Mouse (Mus musculus) midbrain, embryonic 14.5 days (tissue): Measurements from ENCODE around the gene Zfp704. TPM values are rescaled to one million over a fixed set of nuclear protein-coding genes. Genes with fewer than 3 reads are reported as not detected.

Experiments
- ATAC-seq: fragments of 200-750 bp; cut with Nextera tagmentation; 2 replicates; pipeline ENCODE4 v1.8.0; 2017; ENCODE audit warnings: moderate number of reproducible peaks, moderate library complexity; ENCODE audit not compliant: low FRiP score, low TSS enrichment
- DNase-seq: peaks from one replicate; pipeline ENCODE4 v3.0.0-alpha.2; 2015
- H3K27ac ChIP-seq: fragments of 300-500 bp; sonication (generic); replicated peaks from 2 replicates; pipeline ENCODE4 v1.5.1; 2014; ENCODE audit warnings: mild to moderate bottlenecking, low read depth, low read length, moderate library complexity
- H3K27me3 ChIP-seq: fragments of 300-500 bp; sonication (generic); 2 replicates; pipeline ENCODE4 v1.6.1; 2014; ENCODE audit warnings: low read length, control low read depth, mixed read lengths; ENCODE audit not compliant: control insufficient read depth, insufficient read depth
- H3K36me3 ChIP-seq: fragments of 300-500 bp; sonication (generic); 2 replicates; pipeline ENCODE4 v1.6.1; 2014; ENCODE audit warnings: low read length, control low read depth; ENCODE audit not compliant: control insufficient read depth, insufficient read depth
- H3K4me1 ChIP-seq: fragments of 300-500 bp; sonication (generic); 2 replicates; pipeline ENCODE4 v1.6.1; 2014; ENCODE audit warnings: mild to moderate bottlenecking, antibody characterized with exemption, low read length, control low read depth; ENCODE audit not compliant: control insufficient read depth, insufficient read depth
- H3K4me2 ChIP-seq: fragments of 300-500 bp; sonication (generic); 2 replicates; pipeline ENCODE4 v1.6.1; 2014; ENCODE audit warnings: mild to moderate bottlenecking, low read length, moderate library complexity
- H3K4me3 ChIP-seq: fragments of 300-500 bp; sonication (generic); replicated peaks from 2 replicates; pipeline ENCODE4 v1.5.1; 2014; ENCODE audit warnings: low read depth, low read length
- H3K9ac ChIP-seq: fragments of 300-500 bp; sonication (generic); replicated peaks from 2 replicates; pipeline ENCODE4 v1.6.1; 2014; ENCODE audit warnings: mild to moderate bottlenecking, low read length, moderate library complexity
- H3K9me3 ChIP-seq: fragments of 300-500 bp; sonication (generic); 2 replicates; pipeline ENCODE4 v1.6.1; 2016; ENCODE audit warnings: low read length, control low read depth, mixed read lengths; ENCODE audit not compliant: control insufficient read depth
- WGBS: fragments of 180-500 bp; shearing (Covaris S2); extraction: QIAGEN DNeasy Blood & Tissue Kit; methylation state at CpG from one replicate; pipeline ENCODE4 v1.1.7; 2014; 5-methylcytosine and 5-hydroxymethylcytosine counted together
- polyA plus RNA-seq: library from polyadenylated mRNA; unstranded; fragments of >200 nt; fragmentation: Nextera tagmentation; extraction: Ambion mirVana; gene quantifications from 2 replicates; pipeline ENCODE4 v1.2.1, GENCODE M21; 2014

The Zfp704 gene
- polyA plus RNA-seq, 1 experiment from 2014 or later, result 14.8 TPM

- Histone ChIP-seq H3K4me2 (no peak overlapping the region), H3K36me3 (no peaks in the 10 kb centered on the region), H3K4me1 (no peaks in the 10 kb centered on the region), H3K9ac (no peak overlapping the region), H3K9me3 (no peaks in the 10 kb centered on the region), H3K27ac (no peak overlapping the region), H3K4me3 (no peak overlapping the region), H3K27me3 (no peaks in the 10 kb centered on the region)
- no peak for ATAC-seq
- 84% methylated on average over 6 of the region's 6 CpGs for WGBS
- no peak for DNase-seq
Measured at GRCm38 (mm10) chr3:9481358-9481757, 128.5 kb downstream of the Zfp704 start.

GRCm38 (mm10) chr3:9480936-9481335 lies 128.9 kb downstream of the Zfp704 start:
- no peaks in the 10 kb centered on the region for H3K36me3 ChIP-seq
- no peak for DNase-seq
- no peak overlapping the region for H3K4me2 ChIP-seq
- ATAC-seq, result no peak
- H3K27me3 ChIP-seq, result no peaks in the 10 kb centered on the region
- no peaks in the 10 kb centered on the region for H3K4me1 ChIP-seq
- no peak overlapping the region for H3K9ac ChIP-seq
- 90% methylated on average over 5 of the region's 5 CpGs for WGBS
- H3K4me3 ChIP-seq, result no peak overlapping the region
- H3K27ac ChIP-seq, result no peak overlapping the region
- no peaks in the 10 kb centered on the region for H3K9me3 ChIP-seq

GRCm38 (mm10) chr3:9477386-9477785 lies 132.5 kb downstream of the Zfp704 start:
- no peaks in the 10 kb centered on the region for H3K27me3 ChIP-seq
- no peak overlapping the region for H3K9ac ChIP-seq
- no peaks in the 10 kb centered on the region for H3K4me1 ChIP-seq
- no peak for DNase-seq
- H3K4me2 ChIP-seq, result no peak overlapping the region
- ATAC-seq, result no peak
- no peak overlapping the region for H3K27ac ChIP-seq
- WGBS, result 78% methylated on average over 2 of the region's 2 CpGs
- H3K4me3 ChIP-seq, result no peak overlapping the region
- H3K36me3 ChIP-seq, result no peaks in the 10 kb centered on the region
- no peaks in the 10 kb centered on the region for H3K9me3 ChIP-seq

- no peak overlapping the region for H3K4me3 ChIP-seq
- H3K27me3 ChIP-seq, result no peaks in the 10 kb centered on the region
- no peaks in the 10 kb centered on the region for H3K36me3 ChIP-seq
- no peak overlapping the region for H3K9ac ChIP-seq
- no peak for DNase-seq
- H3K27ac ChIP-seq, result no peak overlapping the region
- no peak for ATAC-seq
- H3K4me1 ChIP-seq, result no peaks in the 10 kb centered on the region
- no peaks in the 10 kb centered on the region for H3K9me3 ChIP-seq
- 93% methylated on average over 3 of the region's 3 CpGs for WGBS
- H3K4me2 ChIP-seq, result no peak overlapping the region
Measured at GRCm38 (mm10) chr3:9476336-9476735, 133.5 kb downstream of the Zfp704 start.

GRCm38 (mm10) chr3:9475501-9475900 lies 134.4 kb downstream of the Zfp704 start:
- no peaks in the 10 kb centered on the region for H3K4me1 ChIP-seq
- no peak for DNase-seq
- H3K27ac ChIP-seq, result no peak overlapping the region
- H3K27me3 ChIP-seq, result no peaks in the 10 kb centered on the region
- H3K4me2 ChIP-seq, result no peak overlapping the region
- ATAC-seq, result no peak
- no peaks in the 10 kb centered on the region for H3K9me3 ChIP-seq
- H3K4me3 ChIP-seq, result no peak overlapping the region
- no peak overlapping the region for H3K9ac ChIP-seq
- 88% methylated on average over 5 of the region's 5 CpGs for WGBS
- 0 out of 2 replicates have a peak, but pooled peaks cover 4% of the 10 kb centered on the region for H3K36me3 ChIP-seq

GRCm38 (mm10) chr3:9474331-9474730 lies 135.6 kb downstream of the Zfp704 start:
- no peak overlapping the region for H3K9ac ChIP-seq
- H3K27me3 ChIP-seq, result no peaks in the 10 kb centered on the region
- DNase-seq, result no peak
- H3K4me1 ChIP-seq, result no peaks in the 10 kb centered on the region
- no peaks in the 10 kb centered on the region for H3K9me3 ChIP-seq
- no peak overlapping the region for H3K4me2 ChIP-seq
- WGBS, result 93% methylated on average over 6 of the region's 6 CpGs
- no peak for ATAC-seq
- no peak overlapping the region for H3K4me3 ChIP-seq
- 0 out of 2 replicates have a peak, but pooled peaks cover 4% of the 10 kb centered on the region for H3K36me3 ChIP-seq
- no peak overlapping the region for H3K27ac ChIP-seq

GRCm38 (mm10) chr3:9466287-9466686 lies 143.6 kb downstream of the Zfp704 start:
- H3K9ac ChIP-seq, result no peak overlapping the region
- 47% methylated on average over 3 of the region's 3 CpGs for WGBS
- H3K4me3 ChIP-seq, result no peak overlapping the region
- no peak overlapping the region for H3K4me2 ChIP-seq
- DNase-seq (peak; percentile 83), ATAC-seq (0 out of 2 replicates have a peak, but pooled peaks have one; percentile 34)
- 0 out of 2 replicates have a peak, but pooled peaks cover 6% of the 10 kb centered on the region for H3K36me3 ChIP-seq
- no peaks in the 10 kb centered on the region for H3K9me3 ChIP-seq
- no peaks in the 10 kb centered on the region for H3K4me1 ChIP-seq
- no peak overlapping the region for H3K27ac ChIP-seq
- H3K27me3 ChIP-seq, result no peaks in the 10 kb centered on the region

- Histone ChIP-seq H3K9ac (no peak overlapping the region), H3K4me2 (no peak overlapping the region), H3K4me1 (no peaks in the 10 kb centered on the region), H3K9me3 (no peaks in the 10 kb centered on the region), H3K36me3 (0 out of 2 replicates have a peak, but pooled peaks cover 5% of the 10 kb centered on the region), H3K27ac (no peak overlapping the region), H3K4me3 (no peak overlapping the region), H3K27me3 (no peaks in the 10 kb centered on the region)
- ATAC-seq (no peak), DNase-seq (no peak)
- WGBS, result 88% methylated on average over 4 of the region's 4 CpGs
Measured at GRCm38 (mm10) chr3:9465731-9466130, 144.2 kb downstream of the Zfp704 start.

GRCm38 (mm10) chr3:9461660-9462059 lies 148.2 kb downstream of the Zfp704 start:
- Histone ChIP-seq H3K4me2 (no peak overlapping the region), H3K9ac (no peak overlapping the region), H3K4me3 (no peak overlapping the region), H3K27me3 (no peaks in the 10 kb centered on the region), H3K36me3 (0 out of 2 replicates have a peak, but pooled peaks cover 2% of the 10 kb centered on the region), H3K27ac (no peak overlapping the region), H3K4me1 (no peaks in the 10 kb centered on the region), H3K9me3 (no peaks in the 10 kb centered on the region)
- DNase-seq, result no peak
- ATAC-seq, result no peak
- WGBS, result 97% methylated on average over 5 of the region's 5 CpGs
